Mouse (Mus musculus) embryonic fibroblast, embryonic 13.5 days (primary cell): ENCODE measurements around the gene Troap.

Source experiments
- CTCF ChIP-seq: IDR thresholded peaks from 2 replicates; pipeline ENCODE4 v1.5.1; 2011; ENCODE audit warnings: mild to moderate bottlenecking, control low read depth, low read length, moderate library complexity, borderline replicate concordance; ENCODE audit not compliant: insufficient read depth
- POLR2A ChIP-seq: IDR thresholded peaks from 2 replicates; pipeline ENCODE4 v1.6.1; 2011; ENCODE audit warnings: low read depth, mild to moderate bottlenecking, control low read depth, low read length, moderate library complexity

GRCm38 (mm10) chr15:99120814-99121213 lies 46.4 kb downstream of the Troap start:
- TF ChIP-seq CTCF (no peak), POLR2A (no peak)
